Mouse (Mus musculus) kidney, adult 11 months (tissue): ENCODE measurements around the gene Mapk6.

Experiments
- DNase-seq: peaks from one replicate; pipeline ENCODE4 v3.0.0; 2022

Mapk6 gene

DNA sequence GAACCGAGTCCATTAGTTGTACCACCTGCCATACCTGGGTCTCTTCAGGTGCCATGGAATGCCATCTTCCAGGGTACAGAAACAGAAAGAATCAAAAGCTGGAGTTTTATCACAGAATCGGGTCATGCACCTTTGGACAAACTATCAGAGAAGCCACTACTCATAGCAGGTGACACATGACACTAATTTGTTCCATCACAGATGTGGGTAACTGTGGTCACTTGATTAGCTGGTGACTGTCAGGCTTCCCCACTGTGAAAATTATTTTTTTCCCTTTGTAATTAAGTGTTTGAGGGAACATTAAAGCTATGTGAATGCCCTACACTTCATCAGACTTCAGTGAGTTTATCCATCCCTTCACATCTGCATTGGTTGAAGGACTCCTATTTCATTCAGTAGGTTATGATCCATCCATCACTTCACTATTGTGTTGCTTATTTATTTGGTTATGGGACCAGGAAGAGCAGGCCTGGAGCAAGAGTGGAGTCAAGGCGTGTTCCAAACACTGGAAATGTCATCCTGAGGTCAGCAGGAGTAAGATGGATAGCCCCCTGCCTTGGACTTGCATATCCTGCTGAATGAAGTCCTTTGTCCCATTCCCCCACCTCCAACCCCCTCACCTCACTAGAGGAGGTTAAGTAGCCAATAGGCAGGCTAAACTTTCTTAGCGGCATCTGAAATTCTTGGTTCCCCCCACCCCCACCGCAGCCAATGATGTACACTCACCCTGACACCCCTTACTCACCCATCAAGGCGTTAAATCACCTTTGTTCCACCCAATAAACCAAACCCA, 14.7 kb upstream of the Mapk6 start:
- DNase-seq = no peak

DNA sequence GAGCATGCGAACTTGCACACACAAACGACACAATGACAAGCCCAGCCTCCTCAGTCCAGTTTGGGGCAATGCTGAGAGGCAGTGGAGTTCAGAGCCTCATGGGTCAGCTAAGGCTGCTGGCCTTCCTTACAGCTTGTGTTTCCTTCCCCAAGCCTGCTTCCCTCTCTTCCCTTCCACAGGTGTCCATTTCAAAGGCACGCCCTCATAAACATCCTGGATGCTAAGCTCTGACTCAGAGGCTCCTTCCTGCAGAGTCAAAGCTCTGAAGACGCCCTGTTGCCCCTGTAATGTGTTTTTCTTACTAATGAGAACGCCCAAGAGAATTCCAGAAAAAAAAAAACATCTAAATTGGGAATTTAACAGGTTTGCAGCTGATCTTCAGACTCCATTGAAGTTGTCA, 13.9 kb upstream of the Mapk6 start:
- no peak for DNase-seq

DNA sequence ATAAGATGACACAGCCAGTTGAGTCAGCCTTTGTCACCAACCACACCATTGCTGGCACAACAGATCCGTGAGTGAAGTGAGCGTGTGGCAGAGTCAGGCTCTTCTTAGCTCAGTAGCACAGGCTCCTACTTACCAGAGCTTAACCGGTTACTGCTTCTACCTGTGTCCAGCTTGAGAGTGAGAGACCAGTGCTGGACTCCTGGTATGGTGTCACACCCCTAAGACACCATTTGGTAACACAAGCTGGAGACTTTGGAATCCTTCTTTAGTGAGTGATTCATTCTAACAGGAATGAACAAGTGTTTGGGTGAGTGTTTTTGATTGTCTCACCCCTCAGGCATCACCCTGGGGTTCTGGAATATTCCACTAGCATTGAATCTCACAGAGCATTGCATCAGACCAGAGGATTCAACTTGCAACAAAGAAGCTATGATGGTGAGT, 12.5 kb upstream of the Mapk6 start:
- DNase-seq = no peak

DNA sequence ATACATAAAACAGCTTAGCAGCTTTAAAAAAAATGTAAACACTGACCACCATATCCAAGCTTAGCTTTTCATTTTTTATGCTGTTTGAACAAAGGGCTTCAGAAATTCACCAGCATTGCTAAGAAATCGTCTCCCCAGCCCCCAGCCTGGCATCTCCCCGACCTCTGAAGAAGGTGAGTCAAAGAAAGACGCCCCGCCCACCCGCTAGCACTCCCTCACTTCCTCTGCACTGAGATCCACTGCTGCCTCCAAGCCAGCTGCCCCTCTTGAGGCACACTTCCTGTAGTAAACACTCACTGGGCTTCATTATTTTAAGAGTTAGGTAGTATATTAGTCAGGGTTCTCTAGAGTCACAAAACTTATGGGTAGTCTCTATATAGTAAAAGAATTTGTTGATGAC, 4.4 kb upstream of the Mapk6 start:
- no peak for DNase-seq

DNA sequence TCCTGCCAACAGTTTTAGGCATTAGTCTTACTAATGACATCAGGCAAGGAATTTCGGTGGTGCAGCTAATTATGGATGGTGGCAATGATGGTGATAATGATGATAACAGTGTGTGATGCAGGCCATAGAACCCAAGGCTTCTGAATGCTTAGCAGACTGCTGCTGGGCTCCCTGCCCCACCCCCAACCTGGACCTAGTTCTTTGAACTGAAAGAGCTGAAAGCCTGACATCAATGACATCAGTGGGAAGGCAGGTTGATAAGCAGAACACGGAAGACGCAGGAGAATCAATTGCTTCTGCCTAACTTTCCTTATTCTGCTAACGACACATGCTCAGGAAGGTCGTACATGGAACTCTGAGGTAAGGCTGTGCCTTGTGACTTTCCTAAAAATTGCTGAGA, 3.4 kb upstream of the Mapk6 start:
- no peak for DNase-seq

DNA sequence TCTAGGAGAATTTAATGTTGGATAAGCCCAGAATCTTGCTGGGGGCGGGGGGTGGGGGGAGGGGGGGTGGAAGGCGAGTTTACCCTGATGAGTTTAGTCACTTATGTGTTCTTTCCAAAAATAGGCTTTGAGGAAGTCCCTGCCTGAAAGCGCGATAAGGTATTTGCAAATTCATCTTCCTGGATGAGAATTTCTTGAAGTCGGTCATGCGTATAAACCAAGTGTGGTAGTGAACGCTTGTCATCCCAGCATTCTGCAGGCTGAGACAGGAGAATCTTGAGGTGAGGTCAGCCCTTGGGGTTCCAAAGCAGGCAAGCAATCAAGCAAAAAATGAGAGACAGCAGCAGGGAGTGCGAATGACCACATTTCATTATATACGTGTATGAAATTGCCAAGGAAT, 1.8 kb upstream of the Mapk6 start:
- DNase-seq = no peak

DNA sequence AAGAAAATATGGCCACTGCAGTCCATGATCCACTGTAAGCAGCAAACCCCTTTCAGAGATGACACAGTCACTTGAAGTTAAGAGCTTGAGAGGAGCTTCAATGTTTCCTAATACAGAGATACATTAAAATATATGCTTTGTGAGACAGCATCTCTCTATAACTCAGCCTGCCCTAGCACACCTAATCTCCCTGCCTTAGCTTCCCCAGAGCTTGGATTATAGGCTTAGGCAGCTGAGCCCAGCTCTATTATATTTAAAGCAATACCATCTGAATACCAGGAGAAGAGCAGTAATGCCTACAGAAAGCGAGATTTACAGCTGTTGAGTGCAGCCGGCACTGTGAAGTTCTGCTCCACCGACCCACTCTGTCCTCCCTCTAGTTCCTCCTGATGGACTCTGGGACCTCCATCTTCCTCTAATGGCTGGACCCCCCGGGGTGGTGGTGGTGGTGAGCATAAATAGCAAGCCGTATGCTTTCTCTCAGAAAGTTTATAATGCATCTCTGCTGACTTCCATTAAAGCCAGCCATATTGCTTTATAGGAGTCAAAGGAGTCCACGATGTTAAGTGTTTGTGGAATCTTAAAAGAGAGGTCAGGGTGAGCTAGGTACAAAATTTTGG, 1.2 kb upstream of the Mapk6 start:
- DNase-seq = no peak

DNA sequence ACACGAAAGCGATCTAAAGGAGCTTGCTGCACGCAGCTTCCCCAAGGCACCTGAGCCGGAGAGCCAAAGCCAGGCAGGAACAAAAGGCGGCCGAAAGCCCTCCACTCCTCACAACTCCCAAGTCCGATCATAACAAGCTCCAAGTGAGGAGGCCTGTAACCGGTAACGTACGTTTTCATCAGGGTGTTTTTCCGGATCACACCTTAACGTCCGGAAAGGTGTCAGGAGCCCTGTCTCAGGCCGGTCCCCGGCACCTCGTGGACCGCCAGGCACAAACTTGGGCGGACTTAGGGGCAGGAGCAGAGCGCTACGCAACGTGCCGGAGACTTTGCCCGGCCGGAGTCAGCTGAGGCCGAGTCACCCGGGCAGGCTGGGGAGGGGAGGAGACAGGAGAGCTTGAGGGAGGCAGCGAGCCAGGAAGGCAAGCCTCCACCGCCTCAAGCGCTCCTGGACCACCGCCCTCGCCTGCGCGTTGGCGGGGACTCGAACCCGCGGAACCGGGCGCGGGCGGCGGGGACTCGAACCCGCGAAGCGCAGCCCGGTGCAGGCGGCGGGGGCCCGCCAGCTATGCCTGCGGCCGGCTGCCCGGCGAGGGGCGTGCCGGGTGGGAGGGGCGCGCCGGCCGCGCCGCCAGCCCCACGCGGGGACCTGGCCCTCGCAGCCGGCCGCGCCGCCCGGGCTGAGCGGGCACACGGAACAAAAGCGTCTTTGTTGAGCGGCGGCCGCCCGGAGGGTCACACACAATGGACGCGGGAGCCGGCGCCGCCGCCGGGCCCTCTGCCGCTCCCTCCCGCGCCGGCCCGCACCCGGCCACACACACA, 564 bp downstream of the Mapk6 start:
- DNase-seq = peak; percentile 87

DNA sequence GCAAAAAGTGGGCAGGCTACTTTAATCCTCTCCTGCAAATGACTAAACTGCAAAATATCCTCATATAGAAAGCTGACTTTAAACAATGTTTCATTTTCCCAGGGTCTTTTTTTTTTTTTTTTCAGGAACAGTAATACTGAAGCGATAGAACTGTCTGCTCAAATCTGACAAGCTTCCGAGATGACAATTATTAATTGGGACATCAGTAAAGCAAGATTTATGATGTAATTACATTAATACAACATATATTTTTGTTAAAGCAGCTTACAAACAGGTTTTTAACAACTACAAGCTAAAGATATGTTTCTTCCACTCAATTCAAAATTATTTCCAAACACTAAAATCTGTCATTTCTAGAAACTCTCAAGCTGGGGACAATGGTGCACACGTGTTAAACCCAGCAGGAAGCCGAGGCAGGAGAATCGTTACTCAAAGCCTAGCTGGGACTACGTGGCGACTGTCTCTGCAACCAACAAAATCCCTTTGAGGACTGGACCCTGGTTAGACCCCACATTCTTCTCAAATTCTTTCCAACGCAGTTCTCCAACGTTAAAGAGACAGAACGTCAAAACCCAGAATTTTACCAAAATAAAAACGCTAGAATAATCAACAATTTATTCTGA, 1.5 kb downstream of the Mapk6 start:
- DNase-seq = no peak

DNA sequence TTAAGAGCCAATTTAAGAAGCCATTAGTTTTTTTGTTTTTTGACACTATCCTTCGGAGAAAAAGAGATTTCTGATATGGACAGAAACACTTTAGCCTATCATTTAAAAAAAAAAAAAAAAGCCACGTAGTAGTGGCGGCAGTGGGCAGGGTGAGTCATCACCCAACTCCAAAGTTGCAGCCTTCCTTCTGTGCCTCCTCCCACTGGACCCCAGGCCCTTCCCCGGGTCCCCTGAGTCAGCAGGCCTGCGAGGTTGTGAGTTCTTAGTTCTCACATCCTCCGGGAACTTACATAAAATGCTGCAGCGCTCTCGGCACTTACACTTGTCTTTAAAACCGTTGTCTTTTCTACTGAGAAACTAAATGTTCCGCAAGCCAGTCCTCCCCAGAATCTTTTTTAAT, 2.0 kb downstream of the Mapk6 start:
- no peak for DNase-seq

DNA sequence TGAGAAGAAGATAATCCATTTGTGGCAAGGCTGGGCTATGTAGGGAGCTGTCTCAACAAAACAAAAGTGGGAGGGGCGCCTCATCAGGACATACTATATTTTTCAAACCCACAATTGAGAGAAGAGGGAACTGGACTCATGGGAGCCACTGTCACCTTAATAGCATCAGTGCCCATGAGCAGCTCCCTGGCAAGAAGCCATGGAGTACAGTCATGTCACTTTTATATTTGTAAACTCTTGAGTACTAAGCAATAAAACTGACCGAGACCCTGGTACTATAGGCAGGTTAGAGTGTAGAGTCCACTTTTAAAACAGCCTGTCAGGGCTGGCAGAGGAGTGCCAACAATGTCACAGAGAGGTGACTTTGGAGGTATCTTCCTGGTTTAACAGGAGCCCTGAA, 3.7 kb downstream of the Mapk6 start:
- no peak for DNase-seq

DNA sequence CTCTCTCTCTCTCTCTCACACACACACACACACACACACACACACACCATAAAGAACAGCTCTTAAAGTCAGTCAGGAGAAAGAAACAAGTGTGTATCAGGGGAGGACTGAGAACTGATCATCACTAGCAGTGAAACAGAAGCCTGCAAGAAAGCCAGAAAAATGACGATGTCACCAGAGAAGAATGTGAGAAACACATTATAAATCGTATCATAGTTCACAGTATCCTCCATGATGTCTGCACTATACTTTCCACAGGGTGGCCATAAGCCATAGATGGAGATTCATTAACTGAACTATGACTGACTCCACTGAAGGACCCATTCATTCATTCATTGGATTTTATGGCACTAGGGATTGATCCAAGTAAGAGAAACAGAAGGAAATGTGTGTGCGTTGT, 6.3 kb downstream of the Mapk6 start:
- DNase-seq = no peak

DNA sequence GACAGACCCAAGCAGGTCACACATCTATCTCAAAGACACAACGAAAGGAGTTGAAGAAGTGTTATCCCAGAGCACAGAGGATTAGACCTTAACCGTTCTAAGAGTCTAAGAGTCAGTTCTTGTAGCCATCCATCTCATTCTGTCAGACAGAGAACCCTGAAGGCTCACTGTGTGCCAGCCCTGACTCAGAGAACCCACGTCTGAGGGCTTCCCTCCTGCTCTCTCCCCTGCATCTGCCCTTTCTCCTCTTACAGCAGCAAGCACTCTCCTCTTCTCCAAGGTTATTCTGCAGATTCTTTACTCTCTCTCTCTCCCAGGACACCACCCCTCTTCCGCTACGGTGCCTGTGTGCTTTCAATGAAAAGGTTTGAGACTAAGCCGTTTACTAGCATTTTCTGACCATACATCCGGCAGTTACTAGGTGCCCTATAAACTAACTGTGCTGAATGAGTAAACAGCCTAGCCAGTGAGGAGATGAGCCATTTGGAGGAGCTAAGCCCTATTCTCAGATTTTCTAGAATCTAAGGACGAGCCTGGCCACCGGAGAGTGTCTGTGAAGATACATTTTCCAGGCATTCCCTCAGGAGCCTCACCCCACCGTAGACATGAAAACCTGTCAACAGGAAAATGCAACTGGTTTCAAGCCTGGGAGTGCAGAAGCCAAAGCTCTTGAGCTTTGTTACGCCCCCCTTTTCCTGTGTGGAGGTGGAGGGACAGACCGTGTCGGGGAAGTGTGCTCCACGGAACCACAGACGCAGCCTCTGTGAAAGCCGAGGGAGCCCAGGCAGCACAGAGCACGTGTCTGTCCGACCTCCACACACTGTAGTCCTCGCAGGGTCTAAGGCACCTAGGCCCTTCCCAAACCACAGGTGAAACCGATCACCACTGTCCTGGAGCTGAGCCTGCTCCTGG, 8.0 kb downstream of the Mapk6 start:
- DNase-seq = no peak

DNA sequence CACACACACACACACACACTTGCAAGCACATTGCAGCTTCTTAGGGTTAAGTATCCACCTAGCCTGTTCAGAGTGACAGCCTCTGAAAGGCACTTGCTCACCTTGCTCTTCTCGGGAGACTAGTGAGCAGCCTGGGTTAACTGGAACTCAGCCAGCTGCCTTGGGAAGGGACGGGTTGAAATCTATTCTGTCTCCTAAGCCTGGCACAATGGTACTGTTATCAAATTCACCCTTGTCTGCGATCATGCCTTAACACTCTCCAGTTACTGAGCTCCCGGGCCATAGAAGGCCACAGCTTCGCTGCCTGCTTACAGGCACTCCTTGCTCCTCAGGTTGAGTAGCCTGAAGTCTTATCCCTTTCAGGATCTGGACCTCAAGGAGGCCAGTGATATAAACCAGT, 9.2 kb downstream of the Mapk6 start:
- DNase-seq = no peak

DNA sequence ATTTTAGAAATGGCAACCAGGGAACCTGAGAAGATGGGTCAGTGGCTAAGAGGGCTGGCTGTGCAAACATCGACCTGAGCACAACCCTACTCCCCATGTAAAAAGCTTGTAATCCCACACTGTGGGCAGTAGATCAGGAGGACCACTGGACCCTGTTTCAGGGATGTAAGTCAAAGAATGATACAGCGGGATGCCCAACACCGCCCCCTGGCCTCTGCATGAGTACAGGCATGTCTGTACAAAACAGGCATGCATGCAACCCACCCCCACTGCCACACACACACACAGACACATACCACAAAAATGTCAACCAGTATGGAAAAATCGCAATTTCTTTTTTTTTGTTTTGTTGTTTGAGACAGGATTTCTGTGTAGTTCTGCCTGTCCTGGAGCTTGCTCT, 10.7 kb downstream of the Mapk6 start:
- DNase-seq = no peak

DNA sequence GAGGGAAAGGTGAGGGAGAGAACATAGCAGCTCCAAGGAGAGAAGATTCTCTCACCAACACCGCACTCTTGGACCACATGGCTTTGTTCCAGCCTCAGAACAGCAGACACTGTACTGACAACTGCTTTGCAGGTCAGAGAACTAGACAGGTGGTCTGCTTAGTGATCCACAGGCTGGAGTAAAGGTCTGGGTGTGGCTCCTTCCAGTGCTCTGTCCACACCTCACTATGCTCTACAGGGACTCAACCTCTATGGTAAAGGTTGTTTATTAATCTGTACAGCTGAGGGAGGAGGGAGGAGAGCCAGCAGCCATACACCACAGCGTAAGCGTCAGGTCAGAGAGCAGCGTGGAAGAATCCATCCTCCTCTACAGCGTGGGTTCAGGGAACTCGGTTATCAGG, 13.8 kb downstream of the Mapk6 start:
- DNase-seq = no peak

DNA sequence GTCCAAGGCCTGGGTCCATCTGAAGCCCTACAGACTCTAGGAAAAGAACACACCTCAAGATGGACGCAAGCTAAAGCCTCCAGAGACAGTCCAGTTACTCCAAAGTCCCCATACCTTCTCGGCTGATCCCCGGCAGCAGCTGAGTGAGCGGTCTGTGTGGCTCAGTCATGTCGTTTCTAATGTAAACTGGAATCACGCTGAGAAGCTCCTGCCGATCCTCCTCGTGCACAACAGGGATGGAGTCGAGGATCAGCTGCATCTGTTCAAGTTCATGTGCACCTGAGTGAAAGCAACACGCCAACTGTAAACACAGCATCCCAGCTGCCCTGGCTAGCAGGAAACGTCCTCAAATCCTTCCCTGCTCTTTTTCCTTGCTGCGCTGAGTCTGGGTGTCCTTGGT, 16.6 kb downstream of the Mapk6 start:
- no peak for DNase-seq

DNA sequence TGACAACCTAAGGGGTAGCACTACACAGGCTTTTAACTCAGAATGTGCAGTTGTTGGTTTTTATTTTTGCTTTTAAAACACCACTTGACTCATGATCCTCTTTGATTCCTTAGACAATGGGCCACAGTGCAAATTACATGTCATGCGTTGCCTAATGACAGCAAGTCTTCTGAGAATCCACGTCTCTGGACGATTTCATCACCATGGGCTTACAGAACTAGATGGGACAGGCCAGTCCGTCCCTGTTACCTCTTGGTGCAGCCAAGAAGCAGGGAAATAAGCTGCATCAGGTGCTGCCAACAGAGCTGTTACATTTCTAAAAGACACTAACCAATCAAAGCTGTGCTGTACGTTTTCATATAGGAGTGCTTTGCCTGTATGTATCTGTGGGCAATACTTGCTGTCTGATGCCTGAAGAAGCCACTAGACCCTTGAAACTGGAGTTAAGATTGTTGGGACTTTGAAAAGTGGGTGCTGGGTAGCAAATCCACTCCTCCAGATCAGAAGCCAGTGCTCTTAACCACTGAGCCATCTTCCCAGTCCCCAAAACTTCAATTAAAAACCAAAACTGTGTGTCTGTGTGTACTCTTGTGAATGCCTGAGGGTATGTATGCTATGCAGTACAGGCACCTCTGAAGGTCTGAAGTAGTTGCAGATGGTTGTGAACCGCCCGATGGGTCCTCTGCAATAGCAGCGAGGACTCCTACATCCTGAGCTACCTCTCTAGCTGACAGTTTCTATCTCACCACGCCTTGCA, 24.4 kb downstream of the Mapk6 start:
- no peak for DNase-seq

DNA sequence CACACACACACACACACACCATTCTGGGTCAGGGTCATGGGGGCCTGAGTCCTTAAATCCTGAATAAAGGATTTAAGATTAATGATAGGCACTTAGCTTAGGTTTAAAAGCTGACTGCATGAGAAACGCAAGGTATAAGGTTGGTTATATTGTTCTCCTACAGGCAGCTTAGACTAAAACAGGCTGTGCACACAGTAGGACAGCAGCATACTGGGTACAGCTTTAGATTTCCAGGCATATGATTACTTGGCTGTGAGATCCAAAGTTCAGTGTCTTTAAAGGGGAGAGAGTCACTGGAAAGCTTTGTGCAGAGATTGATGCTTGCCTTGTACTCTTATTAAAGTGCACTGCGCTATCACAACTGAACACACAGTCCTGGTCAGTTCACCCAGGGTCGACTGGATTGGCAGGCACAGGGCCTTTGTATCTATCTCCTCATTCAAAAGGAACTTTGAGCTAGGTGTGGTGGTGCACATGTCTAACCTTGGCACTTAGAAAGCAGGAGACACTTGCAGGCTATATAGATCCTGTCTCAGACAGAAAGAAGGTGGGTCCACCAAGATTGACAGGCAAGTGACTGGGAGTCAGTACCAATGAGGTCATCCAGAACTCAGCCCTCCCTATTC, 25.4 kb downstream of the Mapk6 start:
- no peak for DNase-seq

DNA sequence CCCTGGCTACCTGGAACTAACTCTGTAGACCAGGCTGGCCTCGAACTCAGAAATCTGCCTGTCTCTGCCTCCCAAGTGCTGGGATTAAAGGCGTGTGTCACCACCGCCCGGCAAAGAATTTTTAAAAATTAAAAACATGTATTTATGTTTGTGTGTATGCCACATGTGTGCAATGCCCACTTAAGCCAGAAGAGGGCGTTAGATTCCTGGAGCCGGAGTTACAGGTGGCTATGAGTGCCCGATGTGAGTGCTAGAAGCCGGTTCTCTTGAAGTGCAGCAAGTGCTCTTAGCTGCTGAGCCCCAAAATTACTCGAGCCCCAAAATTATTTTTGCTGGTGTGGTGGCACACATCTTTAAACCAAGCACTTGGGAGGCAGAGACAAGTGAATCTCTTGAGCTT, 26.0 kb downstream of the Mapk6 start:
- no peak for DNase-seq

DNA sequence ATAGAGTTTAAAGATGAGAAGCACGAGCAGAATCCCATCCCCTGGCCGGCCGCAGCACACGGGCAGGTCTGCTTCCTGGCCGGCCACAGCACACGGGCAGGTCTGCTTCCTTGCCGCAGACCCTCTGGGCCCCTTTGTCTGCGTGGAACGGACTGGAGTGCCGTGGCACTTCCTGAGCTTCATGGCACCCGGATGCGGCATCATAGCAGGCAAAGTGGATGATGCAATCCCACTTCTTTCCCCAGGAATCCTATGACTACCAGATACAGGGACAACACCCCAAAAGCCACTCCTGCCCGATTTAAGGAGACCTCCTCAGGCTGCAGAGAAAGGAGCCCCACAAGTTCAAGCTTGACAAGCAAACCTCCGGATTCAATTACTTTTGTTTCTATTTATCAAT, 27.0 kb downstream of the Mapk6 start:
- DNase-seq = no peak
